Mouse (Mus musculus): ENCODE data around the gene Grik5. TPM values are rescaled to one million over a fixed set of nuclear protein-coding genes. Genes with fewer than 3 reads are reported as not detected.

Grik5 gene
- polyA plus RNA-seq, 1 experiment from 2014 or later, result 7.0 TPM

DNA sequence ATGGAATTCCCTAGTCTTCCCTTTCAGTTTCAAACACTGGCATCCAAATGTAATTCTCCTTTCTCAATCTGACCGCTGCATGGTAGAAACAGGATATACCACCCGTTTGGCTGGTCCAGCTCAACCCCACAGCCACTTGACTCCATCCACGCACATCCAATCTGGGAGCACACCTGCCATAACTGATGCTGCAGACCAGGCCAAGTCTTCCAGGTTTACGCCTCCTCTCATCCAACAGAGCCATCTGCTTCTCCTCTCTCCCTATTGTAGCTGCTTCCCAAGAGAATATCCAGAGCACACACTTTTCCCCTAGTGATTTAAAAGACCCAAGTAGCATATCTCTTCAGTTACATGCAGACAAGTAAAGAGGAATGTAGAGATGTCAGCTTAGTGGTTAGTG lies 37.4 kb downstream of the Grik5 start:
- no peaks in the 10 kb centered on the region for H3K27me3 ChIP-seq (replicated peaks; ENCODE audit: control insufficient read depth, insufficient read depth, low read length)
- H3K4me3 ChIP-seq (ENCODE audit: low read depth, low read length), result no peak overlapping the region
- H3K36me3 ChIP-seq (ENCODE audit: control insufficient read depth, insufficient read depth, low read length), result peaks cover 44% of the 10 kb centered on the region
- no peaks in the 10 kb centered on the region for H3K4me1 ChIP-seq (replicated peaks; ENCODE audit: control insufficient read depth, insufficient read depth, low read length)
- no peaks in the 10 kb centered on the region for H3K9me3 ChIP-seq (ENCODE audit: control insufficient read depth, low read length)
- no peak overlapping the region for H3K27ac ChIP-seq (ENCODE audit: low read depth)
- 96% methylated on average over 4 of the region's 4 CpGs for WGBS
- no peak for DNase-seq (ENCODE audit: low spot score)
- no peak overlapping the region for H3K9ac ChIP-seq (ENCODE audit: low read length)
- no peak overlapping the region for H3K4me2 ChIP-seq (ENCODE audit: low read length)
- ATAC-seq (replicated peaks; ENCODE audit: low FRiP score, low TSS enrichment, low read depth), result no peak

DNA sequence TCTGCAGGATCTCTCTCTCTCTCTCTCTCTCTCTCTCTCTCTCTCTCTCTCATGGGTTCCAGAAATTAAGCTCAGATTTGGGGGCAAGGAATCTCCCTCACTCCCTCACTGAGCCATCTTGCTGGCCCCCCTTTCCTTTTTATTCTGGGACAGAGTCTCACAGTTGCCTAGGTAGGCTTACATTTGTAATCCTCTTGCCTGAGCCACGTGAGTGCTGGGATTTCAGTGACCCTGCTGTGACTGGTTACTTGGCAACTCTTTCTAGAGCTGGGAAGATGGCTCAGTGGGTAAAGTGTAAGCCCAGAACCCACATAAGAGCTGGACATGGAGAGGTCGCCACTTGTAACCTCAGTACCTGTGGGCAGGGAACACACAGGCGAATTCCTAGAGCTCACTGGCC lies 40.6 kb downstream of the Grik5 start:
- Histone ChIP-seq H3K27ac (ENCODE audit: low read depth) (no peak overlapping the region), H3K4me3 (ENCODE audit: low read depth, low read length) (no peak overlapping the region), H3K4me2 (ENCODE audit: low read length) (no peak overlapping the region), H3K27me3 (replicated peaks; ENCODE audit: control insufficient read depth, insufficient read depth, low read length) (no peaks in the 10 kb centered on the region), H3K9ac (ENCODE audit: low read length) (no peak overlapping the region), H3K4me1 (replicated peaks; ENCODE audit: control insufficient read depth, insufficient read depth, low read length) (no peaks in the 10 kb centered on the region), H3K9me3 (ENCODE audit: control insufficient read depth, low read length) (no peaks in the 10 kb centered on the region), H3K36me3 (ENCODE audit: control insufficient read depth, insufficient read depth, low read length) (peaks cover 36% of the 10 kb centered on the region)
- DNase-seq (ENCODE audit: low spot score) (no peak), ATAC-seq (replicated peaks; ENCODE audit: low FRiP score, low TSS enrichment, low read depth) (no peak)
- 81% methylated on average over 3 of the region's 3 CpGs for WGBS

DNA sequence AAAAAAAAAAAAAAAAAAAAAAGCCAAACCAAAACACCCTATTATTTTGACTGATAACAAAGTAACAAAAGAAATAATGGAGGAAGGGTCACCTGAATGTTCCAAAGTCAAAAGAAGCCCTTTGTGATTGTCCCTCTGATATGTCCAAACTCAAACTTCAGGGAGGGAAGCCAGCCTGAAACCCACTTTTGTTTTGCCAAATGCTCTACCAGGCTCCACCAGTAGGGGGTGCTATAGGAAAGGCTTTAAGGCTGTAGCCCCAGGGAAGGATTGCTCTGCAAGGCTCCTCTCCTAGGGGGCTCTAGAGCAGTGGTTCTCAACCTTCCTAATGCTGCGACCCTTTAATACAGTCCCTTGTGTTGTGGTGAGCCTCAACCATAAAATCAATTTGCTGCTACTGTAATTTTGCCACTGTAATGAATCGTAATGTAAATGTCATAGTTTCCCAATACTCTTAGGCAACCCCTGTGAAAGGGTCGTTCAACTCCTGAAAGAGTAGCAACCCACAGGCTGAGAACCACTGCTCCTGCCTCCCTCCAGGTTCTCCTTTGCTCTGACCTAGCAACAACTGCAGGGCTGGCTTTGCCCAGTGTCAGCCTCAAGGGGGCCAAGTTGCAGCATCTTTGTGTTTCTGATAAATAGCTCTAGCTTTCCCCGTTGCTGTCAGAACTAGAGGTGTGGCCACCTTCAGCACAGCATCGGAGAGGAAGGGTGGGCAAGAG lies 42.0 kb downstream of the Grik5 start:
- no peaks in the 10 kb centered on the region for H3K9me3 ChIP-seq (ENCODE audit: control insufficient read depth, low read length)
- no peaks in the 10 kb centered on the region for H3K27me3 ChIP-seq (replicated peaks; ENCODE audit: control insufficient read depth, insufficient read depth, low read length)
- DNase-seq (ENCODE audit: low spot score) (peak; percentile 96), ATAC-seq (replicated peaks; ENCODE audit: low FRiP score, low TSS enrichment, low read depth) (no peak)
- H3K9ac ChIP-seq (ENCODE audit: low read length), result no peak overlapping the region
- no peak overlapping the region for H3K27ac ChIP-seq (ENCODE audit: low read depth)
- H3K4me3 ChIP-seq (ENCODE audit: low read depth, low read length), result no peak overlapping the region
- no peaks in the 10 kb centered on the region for H3K4me1 ChIP-seq (replicated peaks; ENCODE audit: control insufficient read depth, insufficient read depth, low read length)
- H3K4me2 ChIP-seq (ENCODE audit: low read length), result no peak overlapping the region
- 44% methylated on average over 5 of the region's 5 CpGs for WGBS
- H3K36me3 ChIP-seq (ENCODE audit: control insufficient read depth, insufficient read depth, low read length), result peaks cover 24% of the 10 kb centered on the region

DNA sequence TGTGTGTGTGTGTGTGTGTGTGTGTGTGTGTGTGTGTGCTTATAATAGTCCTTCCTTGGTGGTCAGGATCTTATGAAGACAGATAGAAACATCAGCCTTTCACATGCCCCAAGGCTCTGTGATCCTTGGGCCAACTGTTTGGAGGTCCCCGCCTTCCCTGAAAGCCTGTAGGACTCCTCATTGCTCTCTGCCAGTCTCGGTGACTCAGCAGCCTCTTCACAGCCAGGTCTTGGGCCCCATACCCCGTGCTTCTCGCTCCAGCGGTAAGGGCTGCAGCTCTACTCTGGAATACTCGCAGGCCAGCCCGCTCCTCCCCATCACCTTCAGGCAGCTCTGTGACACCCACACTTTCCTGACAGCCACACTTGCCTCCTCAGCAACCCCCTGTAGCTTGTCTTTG lies 45.7 kb downstream of the Grik5 start:
- H3K9ac ChIP-seq (ENCODE audit: low read length), result no peak overlapping the region
- H3K4me3 ChIP-seq (ENCODE audit: low read depth, low read length), result no peak overlapping the region
- H3K27ac ChIP-seq (ENCODE audit: low read depth), result no peak overlapping the region
- H3K9me3 ChIP-seq (ENCODE audit: control insufficient read depth, low read length), result no peaks in the 10 kb centered on the region
- 53% methylated on average over 7 of the region's 7 CpGs for WGBS
- peaks cover 22% of the 10 kb centered on the region for H3K36me3 ChIP-seq (ENCODE audit: control insufficient read depth, insufficient read depth, low read length)
- no peaks in the 10 kb centered on the region for H3K27me3 ChIP-seq (replicated peaks; ENCODE audit: control insufficient read depth, insufficient read depth, low read length)
- no peak overlapping the region for H3K4me2 ChIP-seq (ENCODE audit: low read length)
- no peak for ATAC-seq (replicated peaks; ENCODE audit: low FRiP score, low TSS enrichment, low read depth)
- DNase-seq (ENCODE audit: low spot score), result no peak
- no peaks in the 10 kb centered on the region for H3K4me1 ChIP-seq (replicated peaks; ENCODE audit: control insufficient read depth, insufficient read depth, low read length)

DNA sequence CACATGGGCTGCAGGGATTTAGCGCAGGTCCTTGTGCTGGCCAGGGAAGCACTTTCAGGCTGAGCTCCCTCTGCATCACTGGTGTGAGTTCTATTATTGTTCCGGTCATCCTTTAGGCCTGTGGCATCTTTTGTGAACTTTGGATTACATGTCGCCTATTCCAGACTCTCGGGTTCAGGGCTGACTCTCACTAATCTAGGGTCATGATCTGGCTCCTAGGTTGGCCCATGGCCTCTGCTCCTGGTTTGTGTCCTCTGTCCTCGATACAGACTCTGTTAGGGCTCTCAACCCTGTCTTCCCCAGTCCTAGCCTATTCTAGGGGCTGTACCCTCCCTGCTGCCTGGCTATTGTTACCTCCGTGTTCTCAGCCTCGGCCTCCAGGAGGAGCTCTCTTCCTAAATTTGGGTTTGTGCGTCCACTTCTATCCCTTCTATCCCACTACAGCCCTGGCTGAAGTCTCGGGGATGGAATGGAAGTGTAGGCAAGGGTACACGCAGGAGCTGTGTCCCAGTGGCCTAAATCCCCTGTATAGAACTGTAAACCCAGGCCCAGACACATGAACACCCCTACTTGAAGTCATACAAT lies 46.2 kb downstream of the Grik5 start:
- Histone ChIP-seq H3K27ac (ENCODE audit: low read depth) (no peak overlapping the region), H3K27me3 (replicated peaks; ENCODE audit: control insufficient read depth, insufficient read depth, low read length) (no peaks in the 10 kb centered on the region), H3K4me2 (ENCODE audit: low read length) (no peak overlapping the region), H3K9me3 (ENCODE audit: control insufficient read depth, low read length) (no peaks in the 10 kb centered on the region), H3K4me3 (ENCODE audit: low read depth, low read length) (no peak overlapping the region), H3K4me1 (replicated peaks; ENCODE audit: control insufficient read depth, insufficient read depth, low read length) (no peaks in the 10 kb centered on the region), H3K9ac (ENCODE audit: low read length) (no peak overlapping the region), H3K36me3 (ENCODE audit: control insufficient read depth, insufficient read depth, low read length) (peaks cover 27% of the 10 kb centered on the region)
- 64% methylated on average over 10 of the region's 10 CpGs for WGBS
- ATAC-seq (replicated peaks; ENCODE audit: low FRiP score, low TSS enrichment, low read depth) (no peak), DNase-seq (ENCODE audit: low spot score) (no peak)

DNA sequence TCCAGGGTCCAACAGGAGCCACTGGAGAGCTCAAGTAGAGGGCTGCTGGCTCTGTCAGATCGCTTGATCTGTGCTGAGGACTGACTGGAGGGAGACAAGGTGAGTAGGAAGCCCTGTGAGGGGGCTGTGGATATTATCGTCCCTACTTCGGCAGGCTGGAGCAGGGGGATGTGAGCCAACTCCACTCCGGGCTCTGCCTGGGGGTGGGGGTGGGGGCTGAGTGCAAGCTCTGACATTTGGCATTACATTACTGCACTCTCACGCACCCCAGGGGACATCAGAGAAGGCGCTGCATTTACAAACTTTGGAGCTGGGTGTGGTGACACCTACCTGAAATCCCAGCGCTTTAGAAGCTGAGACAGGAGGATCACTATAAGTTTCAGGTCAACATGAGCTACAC lies 60.6 kb downstream of the Grik5 start:
- Histone ChIP-seq H3K4me3 (ENCODE audit: low read depth, low read length) (no peak overlapping the region), H3K27me3 (replicated peaks; ENCODE audit: control insufficient read depth, insufficient read depth, low read length) (peaks cover 59% of the 10 kb centered on the region), H3K9me3 (ENCODE audit: control insufficient read depth, low read length) (no peaks in the 10 kb centered on the region), H3K4me1 (replicated peaks; ENCODE audit: control insufficient read depth, insufficient read depth, low read length) (no peaks in the 10 kb centered on the region), H3K9ac (ENCODE audit: low read length) (no peak overlapping the region), H3K27ac (ENCODE audit: low read depth) (no peak overlapping the region), H3K4me2 (ENCODE audit: low read length) (no peak overlapping the region), H3K36me3 (ENCODE audit: control insufficient read depth, insufficient read depth, low read length) (peaks cover 26% of the 10 kb centered on the region)
- 62% methylated on average over 7 of the region's 7 CpGs for WGBS
- DNase-seq (ENCODE audit: low spot score), result no peak
- ATAC-seq (replicated peaks; ENCODE audit: low FRiP score, low TSS enrichment, low read depth), result no peak

DNA sequence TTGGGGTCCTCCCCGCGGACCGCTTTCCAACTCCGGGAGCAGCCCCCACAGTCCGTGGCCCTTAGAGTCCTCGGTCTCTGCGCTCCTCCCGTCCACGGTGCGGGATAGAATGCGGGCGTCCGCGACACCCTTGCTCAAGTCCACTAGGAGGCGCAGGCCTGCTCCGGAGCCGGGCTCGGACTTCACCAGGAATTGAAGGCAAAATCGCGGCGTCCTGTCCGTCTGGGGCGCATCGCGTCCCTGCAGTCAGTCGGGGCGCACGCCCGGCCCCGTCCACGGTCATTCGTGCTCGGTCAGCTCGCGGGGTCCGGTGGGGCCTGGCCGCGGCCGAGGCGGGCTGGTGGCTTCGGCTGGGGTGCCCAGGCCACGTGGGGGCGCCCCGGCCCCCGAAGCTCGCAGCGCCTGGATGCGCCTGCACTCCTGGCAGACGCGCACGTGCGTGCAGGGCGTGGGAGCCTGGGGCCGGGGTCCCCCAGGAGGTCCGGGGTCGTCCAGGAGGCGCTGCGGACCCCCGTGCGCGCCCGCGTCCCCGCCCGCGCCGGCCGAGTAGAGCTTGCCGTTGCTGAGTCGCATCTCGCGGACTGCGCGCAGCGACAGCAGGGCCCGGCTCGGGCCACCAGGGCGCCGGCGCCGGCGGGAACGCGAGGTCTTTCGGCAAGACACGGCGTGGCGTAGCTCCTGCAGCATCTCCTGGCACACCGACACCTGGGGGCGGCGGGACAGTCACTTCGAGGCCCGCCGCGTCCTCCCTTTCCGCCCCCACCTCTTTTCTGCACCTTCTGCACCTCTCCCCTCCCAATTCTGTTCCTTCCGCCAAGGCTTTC lies 61.8 kb downstream of the Grik5 start:
- 5% methylated on average over 90 of the region's 97 CpGs for WGBS
- Histone ChIP-seq H3K9me3 (ENCODE audit: control insufficient read depth, low read length) (no peaks in the 10 kb centered on the region), H3K9ac (ENCODE audit: low read length) (no peak overlapping the region), H3K27me3 (replicated peaks; ENCODE audit: control insufficient read depth, insufficient read depth, low read length) (peaks cover 72% of the 10 kb centered on the region), H3K27ac (ENCODE audit: low read depth) (no peak overlapping the region), H3K4me3 (ENCODE audit: low read depth, low read length) (peak overlapping the region; percentile 28), H3K4me2 (ENCODE audit: low read length) (peak overlapping the region; percentile 52), H3K4me1 (replicated peaks; ENCODE audit: control insufficient read depth, insufficient read depth, low read length) (peaks cover 4% of the 10 kb centered on the region; the same call in 1 of the 2 replicates), H3K36me3 (ENCODE audit: control insufficient read depth, insufficient read depth, low read length) (peaks cover 20% of the 10 kb centered on the region)
- peak; percentile 76 for DNase-seq (ENCODE audit: low spot score)
- ATAC-seq (replicated peaks; ENCODE audit: low FRiP score, low TSS enrichment, low read depth), result peak; percentile 35; the same call in 1 of the 2 replicates

DNA sequence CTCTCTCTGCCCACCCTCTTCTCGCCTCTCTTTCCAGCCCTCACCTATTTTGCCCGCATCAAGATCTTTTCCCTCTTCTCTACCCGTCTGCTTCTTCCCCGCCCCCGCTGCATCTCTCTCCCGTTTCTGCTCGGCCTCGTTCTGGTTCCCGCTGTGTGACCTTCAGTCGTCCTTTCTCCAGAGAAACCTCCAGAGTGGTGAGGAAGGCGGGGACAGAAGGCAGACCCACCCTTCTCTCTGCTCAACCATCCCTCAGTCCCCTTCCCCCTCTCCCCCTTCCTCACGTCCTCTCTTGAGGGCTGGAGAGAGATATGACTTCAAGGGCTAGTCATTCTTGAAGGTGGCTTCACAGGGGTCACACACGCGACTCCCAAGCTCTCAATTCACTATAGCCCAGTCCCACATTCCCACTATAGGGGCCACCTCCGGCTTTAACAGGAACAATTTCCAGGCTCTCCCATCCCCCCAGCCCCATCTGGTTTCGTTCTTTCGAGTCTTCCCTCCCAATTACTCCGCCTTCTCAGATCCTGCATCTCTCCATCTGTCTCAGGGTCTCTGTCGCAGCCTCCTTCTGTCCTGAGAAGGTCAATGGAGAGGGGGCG lies 62.9 kb downstream of the Grik5 start:
- H3K9ac ChIP-seq (ENCODE audit: low read length), result no peak overlapping the region
- DNase-seq (ENCODE audit: low spot score), result no peak
- WGBS, result 17% methylated on average over 20 of the region's 20 CpGs

More for the DNA sequence above, 62.9 kb downstream of the Grik5 start:
- no peak overlapping the region for H3K4me3 ChIP-seq (ENCODE audit: low read depth, low read length)
- peaks cover 10% of the 10 kb centered on the region; the same call in 1 of the 2 replicates for H3K36me3 ChIP-seq (ENCODE audit: control insufficient read depth, insufficient read depth, low read length)
- ATAC-seq (replicated peaks; ENCODE audit: low FRiP score, low TSS enrichment, low read depth), result no peak
- no peak overlapping the region for H3K27ac ChIP-seq (ENCODE audit: low read depth)
- H3K27me3 ChIP-seq (replicated peaks; ENCODE audit: control insufficient read depth, insufficient read depth, low read length), result peaks cover 81% of the 10 kb centered on the region
- H3K4me1 ChIP-seq (replicated peaks; ENCODE audit: control insufficient read depth, insufficient read depth, low read length), result peaks cover 7% of the 10 kb centered on the region; the same call in 1 of the 2 replicates
- no peak overlapping the region for H3K4me2 ChIP-seq (ENCODE audit: low read length)
- H3K9me3 ChIP-seq (ENCODE audit: control insufficient read depth, low read length), result no peaks in the 10 kb centered on the region
